Mouse (Mus musculus): Measurements from ENCODE around the gene Hspa12b. TPM values are rescaled to one million over a fixed set of nuclear protein-coding genes. Genes with fewer than 3 reads are reported as not detected.

The Hspa12b gene
- polyA plus RNA-seq, 1 experiment from 2014 or later, result 18.1 TPM

DNA sequence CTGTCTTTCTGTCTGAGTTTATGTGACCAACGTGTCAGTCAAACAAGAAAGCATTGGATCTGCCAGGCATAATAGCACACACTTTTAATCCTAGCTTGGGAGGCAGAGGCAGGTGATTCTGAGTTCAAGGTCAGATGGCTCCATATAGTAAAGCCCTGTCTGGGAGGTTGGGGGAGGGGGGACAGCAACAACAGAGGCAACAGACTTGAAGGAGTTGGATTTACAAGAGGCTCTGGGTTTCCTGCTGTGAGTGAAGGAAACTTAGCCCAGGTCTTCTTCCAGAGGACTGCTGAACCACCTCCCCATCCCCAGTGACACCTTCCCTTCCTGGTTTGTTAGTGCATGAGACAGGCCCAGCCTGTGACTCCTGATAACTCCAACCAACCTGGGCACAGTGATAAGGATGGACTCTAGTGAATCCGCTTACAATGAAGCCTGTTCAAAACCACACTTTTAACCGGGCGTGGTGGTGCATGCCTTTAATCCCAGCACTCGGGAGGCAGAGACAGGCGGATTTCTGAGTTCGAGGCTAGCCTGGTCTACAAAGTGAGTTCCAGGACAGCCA is 25.2 kb downstream of the Hspa12b start:
- H3K4me3 ChIP-seq (replicated peaks), result no peak overlapping the region
- no peaks in the 10 kb centered on the region for H3K27me3 ChIP-seq
- no peak overlapping the region for H3K9ac ChIP-seq
- peaks cover 48% of the 10 kb centered on the region for H3K36me3 ChIP-seq
- no peak for ATAC-seq (ENCODE audit: insufficient number of reproducible peaks, low FRiP score, low TSS enrichment, low read depth)
- H3K9me3 ChIP-seq (replicated peaks), result no peaks in the 10 kb centered on the region
- WGBS, result 91% methylated on average over 7 of the region's 7 CpGs
- H3K4me1 ChIP-seq, result no peaks in the 10 kb centered on the region; the same call in 1 of the 2 replicates
- no peak overlapping the region for H3K4me2 ChIP-seq (replicated peaks)
- H3K27ac ChIP-seq (replicated peaks), result no peak overlapping the region

GRCm38 (mm10) chr2:131154036-131154435 is 27.0 kb downstream of the Hspa12b start:
- Histone ChIP-seq H3K36me3 (peaks cover 30% of the 10 kb centered on the region), H3K27me3 (no peaks in the 10 kb centered on the region), H3K9me3 (replicated peaks) (no peaks in the 10 kb centered on the region), H3K4me3 (replicated peaks) (no peak overlapping the region), H3K9ac (no peak overlapping the region), H3K4me1 (peaks cover 8% of the 10 kb centered on the region), H3K4me2 (replicated peaks) (no peak overlapping the region), H3K27ac (replicated peaks) (no peak overlapping the region)
- 91% methylated on average over 4 of the region's 4 CpGs for WGBS
- ATAC-seq (ENCODE audit: insufficient number of reproducible peaks, low FRiP score, low TSS enrichment, low read depth), result no peak

- no peak overlapping the region for H3K4me3 ChIP-seq (replicated peaks)
- WGBS, result 91% methylated on average over 7 of the region's 7 CpGs
- no peaks in the 10 kb centered on the region for H3K27me3 ChIP-seq
- no peaks in the 10 kb centered on the region for H3K9me3 ChIP-seq (replicated peaks)
- no peak overlapping the region for H3K9ac ChIP-seq
- peaks cover 11% of the 10 kb centered on the region; the same call in 1 of the 2 replicates for H3K36me3 ChIP-seq
- ATAC-seq (ENCODE audit: insufficient number of reproducible peaks, low FRiP score, low TSS enrichment, low read depth), result no peak
- peaks cover 17% of the 10 kb centered on the region for H3K4me1 ChIP-seq
- H3K27ac ChIP-seq (replicated peaks), result no peak overlapping the region
- H3K4me2 ChIP-seq (replicated peaks), result no peak overlapping the region
These were observed 29.9 kb downstream of the Hspa12b start for GRCm38 (mm10) chr2:131156987-131157386.

DNA sequence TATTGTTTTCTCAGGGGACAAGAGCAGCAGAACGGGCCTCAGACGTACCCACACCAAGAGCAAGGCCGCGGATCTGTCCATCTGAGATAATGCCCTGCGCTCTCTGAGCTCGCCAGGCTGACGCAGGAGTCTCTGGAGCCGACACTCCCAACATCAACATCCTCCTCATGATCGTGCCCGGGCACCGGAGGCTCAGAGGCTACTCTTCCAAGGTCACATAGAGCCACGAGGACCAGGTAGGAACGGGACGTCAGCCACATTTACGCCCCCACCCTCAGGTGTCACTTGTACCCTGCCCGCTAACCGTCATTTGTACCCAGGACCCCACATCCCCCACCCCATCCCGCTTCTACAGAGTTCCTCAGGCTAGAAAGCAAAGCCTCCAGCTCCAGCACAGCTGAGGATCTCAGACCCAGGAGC is 32.4 kb downstream of the Hspa12b start:
- Histone ChIP-seq H3K4me3 (replicated peaks) (peak overlapping the region; percentile 77), H3K4me2 (replicated peaks) (peak overlapping the region; percentile 93), H3K4me1 (peaks cover 20% of the 10 kb centered on the region), H3K9me3 (replicated peaks) (no peaks in the 10 kb centered on the region), H3K27ac (replicated peaks) (peak overlapping the region; percentile 95), H3K27me3 (no peaks in the 10 kb centered on the region), H3K36me3 (peaks cover 6% of the 10 kb centered on the region; the same call in 1 of the 2 replicates), H3K9ac (peak overlapping the region; percentile 90)
- ATAC-seq (ENCODE audit: insufficient number of reproducible peaks, low FRiP score, low TSS enrichment, low read depth), result peak; percentile 48
- under 1% methylated on average over 18 of the region's 18 CpGs for WGBS

DNA sequence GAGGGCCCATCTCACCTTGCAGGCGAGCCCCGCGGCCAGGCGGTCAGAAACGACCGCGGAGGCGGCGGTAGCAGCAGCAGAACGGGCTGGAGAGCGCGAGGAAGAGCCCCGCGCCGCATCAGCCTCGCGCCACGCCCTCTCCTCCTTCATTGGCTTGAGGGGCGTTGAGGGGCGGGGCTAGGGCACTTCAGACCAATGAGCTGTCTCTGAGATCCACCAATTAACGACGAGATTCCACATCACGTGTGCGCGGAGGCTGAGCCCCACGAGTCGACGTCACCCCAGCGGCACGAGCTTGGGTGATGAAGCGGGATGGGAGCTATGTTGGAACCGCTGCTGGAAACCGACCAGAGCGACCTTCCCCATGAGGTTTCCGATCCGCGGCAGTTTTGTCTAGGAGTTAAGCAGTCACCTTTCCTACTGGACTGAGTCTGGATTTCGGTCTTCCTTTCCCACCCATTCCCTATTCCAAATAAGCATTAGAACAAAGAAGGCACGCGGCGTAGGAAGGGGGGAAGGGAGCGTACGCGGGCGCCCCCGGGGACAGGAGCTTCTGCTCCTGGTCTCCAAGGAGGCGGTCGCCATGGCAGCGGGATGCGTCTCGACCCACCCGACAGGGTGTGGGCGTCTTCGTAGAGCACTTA is 33.0 kb downstream of the Hspa12b start, which contains the start of gene 1700037H04Rik:
1700037H04Rik (minus strand) TSS at position 144 of the 644 bp plus-strand sequence.
- under 1% methylated on average over 54 of the region's 54 CpGs for WGBS

DNA sequence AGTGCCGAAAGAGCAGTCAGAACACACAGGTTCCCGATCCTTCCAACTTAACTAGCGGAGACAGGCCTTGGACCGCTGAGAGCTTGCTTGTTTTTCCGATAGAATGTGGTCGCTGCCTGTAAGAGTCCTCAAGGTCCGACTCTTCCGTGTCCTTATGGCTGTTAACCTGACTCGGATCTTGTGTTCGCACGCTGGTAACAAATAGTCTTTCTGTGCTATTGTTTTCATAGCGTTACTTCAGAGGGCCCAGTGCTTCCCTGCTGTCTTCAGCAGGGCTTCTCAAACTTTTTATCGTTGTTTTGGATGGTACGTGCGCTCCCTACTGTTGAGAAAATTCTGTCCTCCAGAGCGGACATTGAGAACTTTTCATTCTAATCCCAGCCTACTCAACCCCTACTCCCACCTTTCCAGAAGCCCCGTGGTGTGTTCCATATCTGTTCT is 33.6 kb downstream of the Hspa12b start:
- Histone ChIP-seq H3K9ac (peak overlapping the region; percentile 60), H3K4me1 (peaks cover 20% of the 10 kb centered on the region), H3K4me2 (replicated peaks) (peak overlapping the region; percentile 93), H3K27me3 (no peaks in the 10 kb centered on the region), H3K27ac (replicated peaks) (peak overlapping the region; percentile 95), H3K36me3 (peaks cover under 1% of the 10 kb centered on the region; the same call in 1 of the 2 replicates), H3K9me3 (replicated peaks) (no peaks in the 10 kb centered on the region), H3K4me3 (replicated peaks) (peak overlapping the region; percentile 77)
- under 1% methylated on average over 17 of the region's 17 CpGs for WGBS
- ATAC-seq (ENCODE audit: insufficient number of reproducible peaks, low FRiP score, low TSS enrichment, low read depth), result peak; percentile 6; the same call in 1 of the 2 replicates

More for the DNA sequence above, 33.0 kb downstream of the Hspa12b start, which contains the start of gene 1700037H04Rik:
- Histone ChIP-seq H3K4me1 (peaks cover 20% of the 10 kb centered on the region), H3K4me3 (replicated peaks) (peak within 1 kb of the TSS; percentile 77), H3K9me3 (replicated peaks) (no peaks in the 10 kb centered on the region), H3K27me3 (no peaks in the 10 kb centered on the region), H3K9ac (peak within 1 kb of the TSS; percentile 90), H3K27ac (replicated peaks) (peak within 1 kb of the TSS; percentile 95), H3K4me2 (replicated peaks) (peak within 1 kb of the TSS; percentile 93), H3K36me3 (peaks cover 6% of the 10 kb centered on the region; the same call in 1 of the 2 replicates)
- peak; percentile 97 for ATAC-seq (ENCODE audit: insufficient number of reproducible peaks, low FRiP score, low TSS enrichment, low read depth)

DNA sequence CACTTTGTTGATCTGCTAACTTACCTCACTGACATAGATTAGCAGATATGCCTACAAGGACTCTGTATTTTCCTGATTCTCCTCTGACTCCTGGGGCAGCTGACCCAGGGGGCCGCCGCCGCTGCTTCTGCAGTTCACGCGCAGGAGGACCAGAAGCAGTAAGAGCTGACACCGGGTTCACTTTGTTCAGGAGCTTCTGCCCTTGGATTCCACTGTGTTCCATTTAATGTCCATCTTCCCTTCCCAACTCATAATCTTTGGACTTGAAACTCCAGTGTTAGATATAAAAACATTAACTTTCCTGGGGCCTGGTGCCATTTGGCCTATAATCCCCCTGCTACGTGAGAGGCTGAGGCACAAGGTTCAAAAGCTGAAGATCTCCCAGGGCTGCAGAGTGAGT is 36.8 kb downstream of the Hspa12b start:
- peak overlapping the region; percentile 58 for H3K27ac ChIP-seq (replicated peaks)
- H3K27me3 ChIP-seq, result no peaks in the 10 kb centered on the region
- H3K9me3 ChIP-seq (replicated peaks), result no peaks in the 10 kb centered on the region
- no peak overlapping the region for H3K4me2 ChIP-seq (replicated peaks)
- no peak overlapping the region for H3K4me3 ChIP-seq (replicated peaks)
- peaks cover 16% of the 10 kb centered on the region for H3K4me1 ChIP-seq
- no peaks in the 10 kb centered on the region for H3K36me3 ChIP-seq
- WGBS, result 59% methylated on average over 7 of the region's 7 CpGs
- no peak for ATAC-seq (ENCODE audit: insufficient number of reproducible peaks, low FRiP score, low TSS enrichment, low read depth)
- H3K9ac ChIP-seq, result no peak overlapping the region

- Histone ChIP-seq H3K27me3 (peaks cover 4% of the 10 kb centered on the region; the same call in 1 of the 2 replicates), H3K27ac (replicated peaks) (no peak overlapping the region), H3K9me3 (replicated peaks) (no peaks in the 10 kb centered on the region), H3K4me3 (replicated peaks) (no peak overlapping the region), H3K9ac (no peak overlapping the region), H3K4me1 (peaks cover 20% of the 10 kb centered on the region), H3K36me3 (no peaks in the 10 kb centered on the region), H3K4me2 (replicated peaks) (no peak overlapping the region)
- no peak for ATAC-seq (ENCODE audit: insufficient number of reproducible peaks, low FRiP score, low TSS enrichment, low read depth)
- WGBS, result 83% methylated on average over 2 of the region's 2 CpGs
These were observed 39.1 kb downstream of the Hspa12b start for GRCm38 (mm10) chr2:131166172-131166571.

DNA sequence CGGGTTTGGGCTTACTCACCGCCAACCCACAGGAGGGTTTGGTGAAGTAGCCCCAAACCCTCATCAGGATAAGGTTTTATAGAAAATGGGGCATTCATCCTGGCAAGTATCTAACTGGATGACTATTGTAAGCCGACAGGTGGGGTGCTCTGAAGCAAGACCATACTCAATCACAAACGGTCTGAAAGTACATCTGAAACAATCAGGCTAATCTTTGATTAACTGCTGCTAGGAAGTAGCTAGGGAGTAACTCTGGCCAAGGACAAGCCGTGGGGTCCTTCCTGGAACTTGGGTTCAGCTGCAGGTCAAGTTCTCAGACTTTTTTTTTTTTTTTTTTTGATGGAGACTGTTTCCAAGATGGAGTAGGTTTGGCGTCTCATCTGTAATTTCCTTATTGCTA is 40.9 kb downstream of the Hspa12b start:
- Histone ChIP-seq H3K9ac (no peak overlapping the region), H3K9me3 (replicated peaks) (no peaks in the 10 kb centered on the region), H3K4me1 (peaks cover 28% of the 10 kb centered on the region), H3K4me3 (replicated peaks) (no peak overlapping the region), H3K36me3 (no peaks in the 10 kb centered on the region), H3K4me2 (replicated peaks) (no peak overlapping the region), H3K27ac (replicated peaks) (no peak overlapping the region), H3K27me3 (peaks cover 22% of the 10 kb centered on the region)
- ATAC-seq (ENCODE audit: insufficient number of reproducible peaks, low FRiP score, low TSS enrichment, low read depth), result no peak
- WGBS, result 81% methylated on average over 6 of the region's 6 CpGs

- peaks cover 26% of the 10 kb centered on the region for H3K27me3 ChIP-seq
- peaks cover 26% of the 10 kb centered on the region for H3K4me1 ChIP-seq
- no peak overlapping the region for H3K9ac ChIP-seq
- H3K4me3 ChIP-seq (replicated peaks), result no peak overlapping the region
- H3K4me2 ChIP-seq (replicated peaks), result no peak overlapping the region
- ATAC-seq (ENCODE audit: insufficient number of reproducible peaks, low FRiP score, low TSS enrichment, low read depth), result no peak
- H3K9me3 ChIP-seq (replicated peaks), result no peaks in the 10 kb centered on the region
- H3K27ac ChIP-seq (replicated peaks), result no peak overlapping the region
- H3K36me3 ChIP-seq, result no peaks in the 10 kb centered on the region
- 55% methylated on average over 1 of the region's 1 CpGs for WGBS
These were observed 41.8 kb downstream of the Hspa12b start for GRCm38 (mm10) chr2:131168914-131169313.

DNA sequence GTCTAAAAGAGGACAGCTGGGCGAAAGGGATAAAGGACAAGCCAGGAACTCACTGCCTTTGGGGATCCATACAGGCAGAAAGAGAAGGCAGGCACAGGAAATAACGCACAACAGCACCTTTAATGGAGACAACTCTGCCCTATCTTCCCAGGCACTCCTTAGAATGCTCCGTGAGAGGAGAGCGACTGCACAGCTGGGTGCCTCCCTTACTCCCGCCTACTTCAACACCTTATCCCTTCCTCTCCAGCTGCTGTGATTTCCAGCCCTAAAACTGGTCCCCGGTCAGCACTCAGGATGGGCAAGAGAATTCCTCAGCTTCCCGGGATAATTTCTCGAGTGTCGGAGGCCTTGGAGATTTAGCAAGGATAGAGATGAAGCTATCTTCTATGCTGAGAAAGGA is 43.9 kb downstream of the Hspa12b start:
- Histone ChIP-seq H3K36me3 (no peaks in the 10 kb centered on the region), H3K27ac (replicated peaks) (no peak overlapping the region), H3K27me3 (peaks cover 26% of the 10 kb centered on the region), H3K4me3 (replicated peaks) (peak overlapping the region; percentile 34), H3K4me1 (peaks cover 38% of the 10 kb centered on the region), H3K4me2 (replicated peaks) (peak overlapping the region; percentile 56), H3K9ac (no peak overlapping the region), H3K9me3 (replicated peaks) (no peaks in the 10 kb centered on the region)
- no peak for ATAC-seq (ENCODE audit: insufficient number of reproducible peaks, low FRiP score, low TSS enrichment, low read depth)
- 25% methylated on average over 9 of the region's 9 CpGs for WGBS

All from embryonic facial prominence, embryonic 15.5 days (tissue).